Mouse (Mus musculus): ENCODE results near the gene Fbrsl1.

- TF ChIP-seq POLR2A (IDR thresholded peaks at IDR 0.05; ENCODE audit: low read depth, low read length): no peak
- TF ChIP-seq CTCF (IDR thresholded peaks at IDR 0.05; ENCODE audit: borderline replicate concordance, insufficient read depth, low read length): no peak
These were observed 3.8 kb downstream of the Fbrsl1 start for GRCm38 (mm10) chr5:110444509-110444908.

All from embryonic fibroblast, embryonic 13.5 days (primary cell).